Mouse (Mus musculus) T-helper 1 cell (primary cell): Measurements from ENCODE around the gene Sox5.

Experiments used
- in situ Hi-C: fragments of 300-600 bp; cut with MboI, MseI; formaldehyde crosslinking; loops from one replicate; pipeline ENCODE4 v1.15.1; 2025; ENCODE audit warnings: high pct_unique_total_duplicates

Gene Sox5

GRCm38 (mm10) chr6:144136894-144137293, 644.9 kb downstream of the Sox5 start:
- in situ Hi-C loops = no loop called here

DNA sequence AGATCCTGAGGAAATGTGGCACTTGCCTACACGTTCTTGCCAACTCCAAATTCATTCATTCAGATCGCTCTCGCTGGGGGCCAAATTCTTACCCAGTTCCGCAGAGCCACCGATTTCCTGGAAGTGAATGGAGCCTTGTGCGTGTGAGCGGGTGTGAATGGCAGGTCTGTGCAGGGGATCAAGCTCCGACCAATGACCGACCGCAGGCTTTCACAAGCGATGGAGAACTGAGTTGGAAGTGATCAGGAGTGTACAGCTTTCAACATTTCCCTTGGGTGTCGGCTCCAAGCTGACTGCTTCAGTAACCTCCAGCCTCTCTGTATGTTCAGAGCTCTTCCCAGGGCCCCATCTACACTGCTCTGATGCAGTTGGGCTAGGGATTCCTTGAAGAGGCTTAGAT, 651.9 kb downstream of the Sox5 start:
- in situ Hi-C loops = no loop called here

DNA sequence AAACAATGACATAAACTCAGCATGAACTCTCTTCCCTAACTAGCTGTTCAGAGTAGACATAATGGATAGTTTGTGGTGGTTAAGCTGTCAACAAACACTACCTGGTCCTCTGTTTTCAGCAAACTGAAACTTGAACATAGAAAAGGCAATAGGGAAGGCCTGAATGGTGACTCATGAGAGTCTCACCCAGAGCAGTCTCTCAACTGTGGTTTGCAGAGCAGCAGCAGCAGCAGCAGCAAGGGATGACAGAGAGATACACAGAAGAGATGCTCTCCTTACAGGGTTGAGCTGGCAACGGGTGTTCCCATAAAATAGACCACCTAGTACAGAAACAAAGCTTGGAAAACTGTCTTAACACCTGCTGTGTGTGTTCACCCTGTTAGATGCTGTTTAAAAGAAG, 661.8 kb downstream of the Sox5 start:
- in situ Hi-C loops = no loop called here

GRCm38 (mm10) chr6:144116646-144117045, 665.1 kb downstream of the Sox5 start:
- in situ Hi-C loops = no loop called here

- in situ Hi-C loops = no loop called here
These were observed 670.2 kb downstream of the Sox5 start for GRCm38 (mm10) chr6:144111561-144111960.

DNA sequence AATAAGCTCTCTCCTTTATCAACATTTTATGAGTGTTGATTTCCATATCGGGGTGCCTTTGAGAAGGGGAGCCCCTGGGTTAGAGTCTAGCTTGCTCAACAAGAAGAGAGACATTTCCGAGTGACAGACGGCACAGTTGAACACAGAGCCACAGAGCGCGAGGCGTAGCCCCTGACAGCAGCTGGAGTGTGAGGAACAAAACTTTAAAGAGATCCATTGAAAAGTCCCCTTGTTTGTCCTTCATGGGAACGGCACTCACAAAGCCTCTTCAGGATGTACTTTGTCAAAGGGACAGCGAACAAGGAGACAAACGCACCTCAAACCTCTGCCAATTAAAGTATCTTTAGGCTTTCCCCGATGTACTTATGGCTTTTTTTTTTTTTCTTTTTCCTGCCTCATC, 674.9 kb downstream of the Sox5 start:
- in situ Hi-C loops = no loop called here

DNA sequence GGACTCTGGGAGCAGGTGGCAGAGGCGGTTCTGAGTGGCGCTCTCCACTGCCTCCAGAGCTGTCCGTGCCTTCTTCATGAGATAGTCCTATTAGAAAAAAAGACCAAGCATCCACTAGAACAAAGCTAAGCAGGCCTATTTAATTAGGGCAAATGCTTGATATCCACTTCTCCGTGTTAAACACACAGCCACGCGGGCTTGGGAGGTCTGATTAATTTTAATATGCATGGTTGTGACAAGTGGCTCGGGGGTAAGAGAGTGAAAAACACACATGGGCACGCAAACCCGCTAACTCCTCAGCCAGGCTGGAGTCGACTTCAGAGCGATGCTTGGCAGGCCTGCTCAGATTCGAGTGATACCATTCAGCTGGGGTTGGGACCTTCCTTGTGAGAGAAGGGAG, 676.1 kb downstream of the Sox5 start:
- in situ Hi-C loops = no loop called here

DNA sequence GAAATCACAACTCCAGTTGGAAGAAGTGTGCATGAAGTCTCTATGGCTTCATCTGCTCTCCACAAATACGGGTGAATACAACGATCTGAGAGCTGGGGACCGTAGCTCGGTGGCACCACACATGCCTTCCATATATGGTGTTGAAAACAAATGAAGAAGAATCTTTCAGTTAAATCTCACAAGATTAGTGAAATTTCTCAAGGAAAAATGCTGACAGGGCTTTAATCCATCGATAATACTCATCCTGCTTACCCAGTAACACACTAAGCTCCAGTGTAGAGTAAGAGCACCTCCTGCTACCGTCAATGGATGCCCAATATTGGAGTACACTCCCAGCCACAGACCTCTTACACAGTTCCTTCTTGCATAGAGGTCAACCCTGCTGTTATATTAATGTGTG, 678.2 kb downstream of the Sox5 start:
- in situ Hi-C loops = no loop called here

- in situ Hi-C loops = no loop called here
These were observed 680.9 kb downstream of the Sox5 start for GRCm38 (mm10) chr6:144100852-144101251.

GRCm38 (mm10) chr6:144098119-144098518, 683.7 kb downstream of the Sox5 start:
- in situ Hi-C loops = no loop called here

- in situ Hi-C loops = no loop called here
These were observed 693.5 kb downstream of the Sox5 start for GRCm38 (mm10) chr6:144088256-144088655.

- in situ Hi-C loops = no loop called here
These were observed 695.5 kb downstream of the Sox5 start for GRCm38 (mm10) chr6:144086096-144086810.

- in situ Hi-C loops = no loop called here
These were observed 699.5 kb downstream of the Sox5 start for GRCm38 (mm10) chr6:144082297-144082696.

DNA sequence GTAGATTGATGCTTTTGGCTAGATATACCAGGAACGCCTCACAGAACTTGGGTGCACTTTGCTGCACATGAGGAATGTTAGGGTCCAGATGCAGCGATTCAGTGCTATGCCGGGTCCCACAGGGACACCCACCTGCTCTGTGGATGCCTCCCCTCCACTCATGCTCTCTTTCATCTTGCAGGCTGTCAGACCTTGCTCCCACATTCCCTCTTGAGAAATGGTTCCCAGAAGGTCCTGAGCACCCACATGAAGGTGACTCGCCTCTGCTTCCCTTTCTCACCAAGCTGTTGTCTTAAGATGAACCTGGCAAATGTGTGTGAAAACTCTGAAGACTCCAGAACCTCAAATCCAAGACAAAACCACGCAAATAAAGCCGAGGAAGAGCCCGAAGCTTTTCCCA, 704.0 kb downstream of the Sox5 start:
- in situ Hi-C loops = no loop called here

DNA sequence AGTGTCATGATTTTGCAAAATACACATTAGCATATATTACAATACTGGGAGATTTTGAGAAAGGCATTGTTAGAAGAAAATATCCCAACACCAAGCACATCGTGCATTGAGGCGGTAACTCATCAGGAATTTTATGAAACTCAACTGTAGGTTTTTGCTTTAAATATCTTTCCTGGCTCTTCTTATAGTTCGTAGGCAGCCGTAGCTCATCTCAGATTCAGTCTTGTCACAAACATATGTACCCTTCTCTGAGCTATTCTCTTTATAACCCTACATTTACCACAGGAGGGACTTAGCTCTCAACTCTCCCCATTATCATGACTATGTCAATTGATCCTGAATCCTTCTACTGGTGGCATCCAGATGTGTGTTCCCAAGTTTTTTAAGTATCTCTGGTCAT, 705.4 kb downstream of the Sox5 start:
- in situ Hi-C loops = no loop called here

DNA sequence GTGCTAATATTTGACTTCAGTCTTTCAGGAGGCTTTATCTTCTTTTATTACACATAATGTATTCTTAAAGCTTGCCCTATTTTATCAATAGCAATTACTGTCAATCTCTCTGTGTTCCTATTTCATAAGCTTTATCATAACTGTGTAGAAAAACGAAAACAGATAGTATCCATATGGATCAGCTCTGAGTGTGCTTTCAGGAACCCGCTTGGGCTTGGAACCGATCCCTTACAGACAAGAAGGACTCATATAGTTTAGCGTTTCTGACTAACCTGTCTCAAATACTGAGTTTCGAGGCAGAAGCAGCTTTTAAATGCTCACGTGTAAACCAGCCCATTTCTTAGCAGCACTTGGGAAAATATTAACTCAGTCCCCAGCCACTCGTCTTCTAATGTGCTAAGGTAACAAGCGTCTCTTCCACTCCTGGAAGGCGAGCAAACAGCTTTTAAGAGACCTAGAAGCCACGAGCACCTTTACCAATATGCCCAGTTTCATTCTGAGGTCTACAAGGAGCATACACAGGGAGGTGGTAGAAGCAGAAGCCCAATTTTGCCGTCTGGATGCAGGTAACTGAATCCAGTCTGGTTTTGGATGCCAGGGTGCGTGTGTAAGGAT, 706.3 kb downstream of the Sox5 start:
- in situ Hi-C loops = no loop called here

GRCm38 (mm10) chr6:144074826-144075225, 707.0 kb downstream of the Sox5 start:
- in situ Hi-C loops = no loop called here

DNA sequence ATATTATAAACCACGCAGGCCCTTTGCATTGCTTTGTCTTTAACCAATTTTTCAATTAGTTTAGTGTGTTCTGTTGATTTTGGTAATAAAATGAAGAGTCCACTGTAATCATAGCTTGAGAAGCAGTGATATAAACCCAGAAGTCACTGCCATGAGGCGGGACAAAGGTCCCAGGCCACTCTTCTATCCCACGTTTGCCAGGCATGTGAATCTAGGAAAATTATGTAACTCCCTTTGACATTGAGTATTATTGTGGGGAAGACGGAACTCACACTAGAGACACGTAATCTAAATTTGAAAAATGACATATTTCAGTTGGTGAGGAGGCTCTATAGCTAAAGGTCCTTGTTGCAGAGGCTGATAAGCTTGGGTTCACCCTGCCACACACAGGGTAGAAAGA, 711.3 kb downstream of the Sox5 start:
- in situ Hi-C loops = no loop called here

DNA sequence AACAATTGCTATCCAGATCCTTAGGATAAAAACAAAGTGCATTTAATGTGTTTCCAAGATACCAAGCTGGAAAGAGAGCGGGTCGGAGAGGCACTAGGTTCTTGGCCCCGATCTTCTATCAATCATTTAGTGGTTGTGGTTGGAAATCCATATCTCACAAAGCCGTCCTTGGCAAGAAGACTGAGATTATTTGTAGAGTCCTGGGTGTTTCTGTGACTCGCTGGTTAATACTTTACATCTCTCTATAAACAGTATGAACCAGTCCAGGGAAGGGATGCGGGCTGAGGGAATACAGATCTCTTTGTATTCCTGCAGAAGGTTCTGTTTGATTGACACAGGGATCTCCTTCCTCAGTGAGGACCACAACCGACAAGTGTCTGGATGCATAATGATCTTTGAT, 714.3 kb downstream of the Sox5 start:
- in situ Hi-C loops = no loop called here

DNA sequence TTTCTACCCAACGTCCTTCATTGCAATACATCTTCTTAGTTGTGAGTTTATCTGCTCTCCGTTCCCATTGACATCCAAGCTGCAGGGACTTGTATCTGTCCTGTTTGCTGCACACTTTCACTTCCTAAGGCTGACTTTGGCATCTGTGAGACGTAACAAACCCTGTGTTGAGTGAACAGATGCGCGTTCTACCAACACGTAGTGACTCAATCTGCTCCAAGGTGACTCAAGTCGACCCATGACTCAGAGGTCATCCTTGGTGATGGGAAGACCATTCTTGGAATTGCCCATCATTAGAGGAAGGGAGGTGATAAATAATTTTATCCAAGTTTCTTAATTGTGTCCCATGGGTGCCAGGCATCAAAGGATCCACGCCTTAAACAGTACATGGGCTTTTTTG, 719.3 kb downstream of the Sox5 start:
- in situ Hi-C loops = no loop called here

- in situ Hi-C loops = no loop called here
These were observed 720.0 kb downstream of the Sox5 start for GRCm38 (mm10) chr6:144061814-144062213.

DNA sequence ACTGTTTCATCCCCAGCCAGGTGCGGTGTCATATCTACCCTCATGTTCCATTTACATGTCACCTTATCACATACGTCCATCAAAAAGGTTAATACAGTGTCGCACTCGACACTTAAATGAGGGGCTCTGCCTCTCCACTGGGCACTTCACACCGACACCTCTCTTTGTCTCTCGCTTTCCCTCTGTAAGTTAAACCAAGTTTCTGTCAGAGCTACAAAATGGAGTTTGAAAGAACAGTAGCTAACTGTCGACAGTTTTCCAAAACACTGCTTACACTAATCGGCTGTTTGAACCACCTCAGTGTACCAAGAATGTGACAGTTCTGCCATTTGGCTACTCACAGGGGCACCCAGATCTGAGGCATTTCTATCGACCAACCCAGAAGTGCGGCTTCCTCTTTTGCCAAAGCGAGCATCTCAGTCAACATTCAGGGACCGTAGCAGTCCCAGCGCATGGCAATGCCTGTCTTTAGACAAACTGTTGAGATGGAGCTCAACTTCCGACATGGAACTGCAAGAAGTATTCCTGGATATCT, 724.6 kb downstream of the Sox5 start:
- in situ Hi-C loops = no loop called here
